Mouse (Mus musculus): ENCODE measurements around the gene A730049H05Rik. TPM values are rescaled to one million over a fixed set of nuclear protein-coding genes. Genes with fewer than 3 reads are reported as not detected.

A730049H05Rik gene
- polyA plus RNA-seq, 1 experiment = 0.18 TPM

- TF ChIP-seq CTCF (IDR thresholded peaks at IDR 0.05; ENCODE audit: borderline replicate concordance, insufficient read depth, low read depth, low read length) (no peak), POLR2A (IDR thresholded peaks at IDR 0.05; ENCODE audit: borderline replicate concordance, insufficient read depth, low read length) (no peak)
- H3K4me3 ChIP-seq (replicated peaks; ENCODE audit: insufficient read depth, low read depth, low read length) = no peak overlapping the region
- DNase-seq = no peak
- no peaks in the 10 kb centered on the region; the same call in 1 of the 2 replicates for H3K27me3 ChIP-seq (ENCODE audit: control insufficient read depth, insufficient read depth, low read length)
- H3K27ac ChIP-seq (ENCODE audit: insufficient read depth, low read length) = no peak overlapping the region
- no peaks in the 10 kb centered on the region; the same call in 1 of the 2 replicates for H3K4me1 ChIP-seq (ENCODE audit: control insufficient read depth, insufficient read depth, low read length)
Measured at GRCm38 (mm10) chr6:92811566-92811965, 4.7 kb upstream of the A730049H05Rik start.

GRCm38 (mm10) chr6:92812702-92813370 is 3.4 kb upstream of the A730049H05Rik start:
- Histone ChIP-seq H3K27me3 (ENCODE audit: control insufficient read depth, insufficient read depth, low read length) (no peaks in the 10 kb centered on the region; the same call in 1 of the 2 replicates), H3K4me1 (ENCODE audit: control insufficient read depth, insufficient read depth, low read length) (no peaks in the 10 kb centered on the region; the same call in 1 of the 2 replicates), H3K27ac (ENCODE audit: insufficient read depth, low read length) (no peak overlapping the region), H3K4me3 (replicated peaks; ENCODE audit: insufficient read depth, low read depth, low read length) (no peak overlapping the region)
- TF ChIP-seq CTCF (IDR thresholded peaks at IDR 0.05; ENCODE audit: borderline replicate concordance, insufficient read depth, low read depth, low read length) (no peak), POLR2A (IDR thresholded peaks at IDR 0.05; ENCODE audit: borderline replicate concordance, insufficient read depth, low read length) (no peak)
- DNase-seq = peak; percentile 37 to 49
- 6% methylated on average over 2 of the region's 2 CpGs for WGBS

DNA sequence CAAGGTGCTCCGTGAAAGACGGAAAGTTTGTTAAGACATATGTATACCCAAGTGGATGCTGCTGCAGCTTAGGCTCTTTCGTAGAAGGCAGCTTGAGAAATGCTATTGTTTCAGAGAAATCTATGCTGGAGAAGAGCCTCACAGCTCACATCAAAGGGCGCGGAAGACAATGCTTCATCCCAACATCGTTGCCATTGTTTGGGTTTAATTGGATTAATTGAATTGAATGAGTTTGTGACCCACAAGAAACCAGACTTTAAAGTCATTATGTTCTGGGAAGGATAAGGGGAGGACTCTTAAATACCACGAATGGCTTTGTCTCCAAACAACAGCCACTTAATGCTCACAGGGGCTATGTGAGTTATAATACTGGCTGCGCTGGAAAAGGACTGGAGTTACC is 1.4 kb downstream of the A730049H05Rik start:
- Histone ChIP-seq H3K27me3 (ENCODE audit: control insufficient read depth, insufficient read depth, low read length) (no peaks in the 10 kb centered on the region; the same call in 1 of the 2 replicates), H3K27ac (ENCODE audit: insufficient read depth, low read length) (no peak overlapping the region), H3K4me3 (replicated peaks; ENCODE audit: insufficient read depth, low read depth, low read length) (no peak overlapping the region), H3K4me1 (ENCODE audit: control insufficient read depth, insufficient read depth, low read length) (no peaks in the 10 kb centered on the region)
- no peak for DNase-seq
- 71% methylated on average over 8 of the region's 8 CpGs for WGBS
- no peak for TF ChIP-seq CTCF (IDR thresholded peaks at IDR 0.05; ENCODE audit: borderline replicate concordance, insufficient read depth, low read depth, low read length)
- no peak for TF ChIP-seq POLR2A (IDR thresholded peaks at IDR 0.05; ENCODE audit: borderline replicate concordance, insufficient read depth, low read length)

DNA sequence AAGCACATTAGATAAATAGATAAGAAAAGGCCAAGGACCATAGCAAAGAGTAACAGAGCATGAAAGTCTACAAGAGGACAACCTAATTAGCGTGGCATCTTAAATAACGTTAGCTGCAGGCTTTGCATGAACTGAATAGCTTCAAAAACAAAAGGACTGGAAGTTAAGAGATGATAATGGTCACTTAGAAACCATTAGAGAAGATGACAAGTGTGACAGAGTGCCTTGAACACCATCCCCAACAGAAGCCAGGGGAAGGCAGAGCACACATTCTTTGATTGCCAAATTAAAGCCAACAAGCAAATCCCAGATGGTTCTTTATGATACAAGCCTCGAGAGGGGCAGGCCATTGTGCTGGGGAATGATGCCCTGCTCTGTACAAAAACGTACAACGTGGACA is 5.3 kb downstream of the A730049H05Rik start:
- TF ChIP-seq POLR2A (IDR thresholded peaks at IDR 0.05; ENCODE audit: borderline replicate concordance, insufficient read depth, low read length) (no peak), CTCF (IDR thresholded peaks at IDR 0.05; ENCODE audit: borderline replicate concordance, insufficient read depth, low read depth, low read length) (no peak)
- no peak for DNase-seq
- WGBS = 40% methylated on average over 5 of the region's 5 CpGs
- no peaks in the 10 kb centered on the region for H3K4me1 ChIP-seq (ENCODE audit: control insufficient read depth, insufficient read depth, low read length)
- no peaks in the 10 kb centered on the region for H3K27me3 ChIP-seq (ENCODE audit: control insufficient read depth, insufficient read depth, low read length)
- H3K4me3 ChIP-seq (replicated peaks; ENCODE audit: insufficient read depth, low read depth, low read length) = no peak overlapping the region
- H3K27ac ChIP-seq (ENCODE audit: insufficient read depth, low read length) = no peak overlapping the region

GRCm38 (mm10) chr6:92822006-92822405 is 5.7 kb downstream of the A730049H05Rik start:
- WGBS = 48% methylated on average over 6 of the region's 6 CpGs
- H3K27ac ChIP-seq (ENCODE audit: insufficient read depth, low read length) = no peak overlapping the region
- no peak for DNase-seq
- H3K4me3 ChIP-seq (replicated peaks; ENCODE audit: insufficient read depth, low read depth, low read length) = no peak overlapping the region
- no peaks in the 10 kb centered on the region for H3K27me3 ChIP-seq (ENCODE audit: control insufficient read depth, insufficient read depth, low read length)
- TF ChIP-seq CTCF (IDR thresholded peaks at IDR 0.05; ENCODE audit: borderline replicate concordance, insufficient read depth, low read depth, low read length) (no peak), POLR2A (IDR thresholded peaks at IDR 0.05; ENCODE audit: borderline replicate concordance, insufficient read depth, low read length) (no peak)
- H3K4me1 ChIP-seq (ENCODE audit: control insufficient read depth, insufficient read depth, low read length) = no peaks in the 10 kb centered on the region

DNA sequence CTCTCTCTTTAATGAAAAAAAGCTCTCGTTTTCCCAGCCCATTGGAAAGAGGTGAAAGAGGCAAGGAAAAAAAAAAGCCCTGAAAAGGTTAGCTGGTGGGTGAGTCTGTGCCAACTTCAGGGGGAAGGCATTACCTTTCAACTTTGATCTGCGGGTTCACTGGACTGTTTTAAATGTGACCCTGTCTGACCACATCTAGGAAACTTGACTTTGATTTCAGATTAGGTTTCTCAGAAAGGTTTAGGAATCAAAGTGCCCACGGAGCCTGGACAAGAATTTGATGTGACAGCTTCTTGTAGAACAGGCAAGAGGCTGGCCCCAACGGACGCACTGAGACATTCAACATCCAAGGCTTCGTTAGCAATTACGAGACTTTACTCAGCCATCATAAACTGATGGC is 7.7 kb downstream of the A730049H05Rik start:
- no peak for DNase-seq
- 55% methylated on average over 7 of the region's 7 CpGs for WGBS
- TF ChIP-seq CTCF (IDR thresholded peaks at IDR 0.05; ENCODE audit: borderline replicate concordance, insufficient read depth, low read depth, low read length) (no peak), POLR2A (IDR thresholded peaks at IDR 0.05; ENCODE audit: borderline replicate concordance, insufficient read depth, low read length) (no peak)
- Histone ChIP-seq H3K27ac (ENCODE audit: insufficient read depth, low read length) (no peak overlapping the region), H3K4me1 (ENCODE audit: control insufficient read depth, insufficient read depth, low read length) (no peaks in the 10 kb centered on the region), H3K4me3 (replicated peaks; ENCODE audit: insufficient read depth, low read depth, low read length) (no peak overlapping the region), H3K27me3 (ENCODE audit: control insufficient read depth, insufficient read depth, low read length) (no peaks in the 10 kb centered on the region)

GRCm38 (mm10) chr6:92826561-92826960 is 10.3 kb downstream of the A730049H05Rik start:
- Histone ChIP-seq H3K4me3 (replicated peaks; ENCODE audit: insufficient read depth, low read depth, low read length) (no peak overlapping the region), H3K27me3 (ENCODE audit: control insufficient read depth, insufficient read depth, low read length) (no peaks in the 10 kb centered on the region), H3K27ac (ENCODE audit: insufficient read depth, low read length) (no peak overlapping the region), H3K4me1 (ENCODE audit: control insufficient read depth, insufficient read depth, low read length) (no peaks in the 10 kb centered on the region)
- no peak for DNase-seq
- 92% methylated on average over 5 of the region's 5 CpGs for WGBS
- TF ChIP-seq POLR2A (IDR thresholded peaks at IDR 0.05; ENCODE audit: borderline replicate concordance, insufficient read depth, low read length) (no peak), CTCF (IDR thresholded peaks at IDR 0.05; ENCODE audit: borderline replicate concordance, insufficient read depth, low read depth, low read length) (no peak)

GRCm38 (mm10) chr6:92827360-92827759 is 11.1 kb downstream of the A730049H05Rik start:
- H3K4me1 ChIP-seq (ENCODE audit: control insufficient read depth, insufficient read depth, low read length) = no peaks in the 10 kb centered on the region
- WGBS = 71% methylated on average over 5 of the region's 5 CpGs
- TF ChIP-seq CTCF (IDR thresholded peaks at IDR 0.05; ENCODE audit: borderline replicate concordance, insufficient read depth, low read depth, low read length) (no peak), POLR2A (IDR thresholded peaks at IDR 0.05; ENCODE audit: borderline replicate concordance, insufficient read depth, low read length) (no peak)
- no peak overlapping the region for H3K4me3 ChIP-seq (replicated peaks; ENCODE audit: insufficient read depth, low read depth, low read length)
- H3K27me3 ChIP-seq (ENCODE audit: control insufficient read depth, insufficient read depth, low read length) = no peaks in the 10 kb centered on the region
- H3K27ac ChIP-seq (ENCODE audit: insufficient read depth, low read length) = no peak overlapping the region
- DNase-seq = no peak

Data from cerebellum, adult 2 months (tissue).